Mouse (Mus musculus): ENCODE data around the gene Plcl2.

- TF ChIP-seq GATA1 (IDR thresholded peaks at IDR 0.05; ENCODE audit: borderline replicate concordance, low read length) (no peak), FLI1 (IDR thresholded peaks at IDR 0.05; ENCODE audit: low read length) (no peak)
Measured at GRCm38 (mm10) chr17:50710497-50711222, 201.5 kb downstream of the Plcl2 start.
